Mouse (Mus musculus) neural tube, embryonic 13.5 days (tissue): ENCODE results near the gene Pycr2. TPM values are rescaled to one million over a fixed set of nuclear protein-coding genes. Genes with fewer than 3 reads are reported as not detected.
"Not testable (repeated sequence)": the region's sequence is repeated elsewhere in the genome, so short reads cannot be mapped to it uniquely, and the experiment has no call there.

ENCODE experiments used
- ATAC-seq: fragments of 200-750 bp; cut with Nextera tagmentation; 2 replicates; pipeline ENCODE4 v1.8.0; 2017; ENCODE audit warnings: low read depth, mild to moderate bottlenecking, moderate TSS enrichment, moderate library complexity
- H3K27ac ChIP-seq: fragments of 300-500 bp; sonication (generic); replicated peaks from 2 replicates; pipeline ENCODE4 v1.5.1; 2015; ENCODE audit warnings: moderate library complexity, mild to moderate bottlenecking, inconsistent platforms
- H3K27me3 ChIP-seq: fragments of 300-500 bp; sonication (generic); 2 replicates; pipeline ENCODE4 v1.6.1; 2015; ENCODE audit warnings: mild to moderate bottlenecking, inconsistent platforms
- H3K36me3 ChIP-seq: fragments of 300-500 bp; sonication (generic); 2 replicates; pipeline ENCODE4 v1.6.1; 2015; ENCODE audit warnings: mild to moderate bottlenecking, inconsistent platforms
- H3K4me1 ChIP-seq: fragments of 300-500 bp; sonication (generic); replicated peaks from 2 replicates; pipeline ENCODE4 v1.6.1; 2015; ENCODE audit warnings: inconsistent platforms
- H3K4me2 ChIP-seq: fragments of 300-500 bp; sonication (generic); 2 replicates; pipeline ENCODE4 v1.6.1; 2015; ENCODE audit warnings: inconsistent platforms, mild to moderate bottlenecking, moderate library complexity
- H3K4me3 ChIP-seq: fragments of 300-500 bp; sonication (generic); 2 replicates; pipeline ENCODE4 v1.5.1; 2015; ENCODE audit warnings: mild to moderate bottlenecking, inconsistent platforms
- H3K9ac ChIP-seq: fragments of 300-500 bp; sonication (generic); 2 replicates; pipeline ENCODE4 v1.6.1; 2015; ENCODE audit warnings: moderate library complexity, mild to moderate bottlenecking, inconsistent platforms
- H3K9me3 ChIP-seq: fragments of 300-500 bp; sonication (generic); 2 replicates; pipeline ENCODE4 v1.6.1; 2016; ENCODE audit warnings: inconsistent platforms
- WGBS: fragments of 180-500 bp; shearing (Covaris S2); methylation state at CpG from one replicate; pipeline ENCODE4 v1.1.7; 2015; 5-methylcytosine and 5-hydroxymethylcytosine counted together
- polyA plus RNA-seq: library from polyadenylated mRNA; unstranded; fragments of >200 nt; fragmentation: Nextera tagmentation; extraction: Ambion mirVana; gene quantifications from 2 replicates; pipeline ENCODE4 v1.2.1, GENCODE M21; 2015

Gene Pycr2
- polyA plus RNA-seq, 1 experiment from 2014 or later = 73.4 TPM

DNA sequence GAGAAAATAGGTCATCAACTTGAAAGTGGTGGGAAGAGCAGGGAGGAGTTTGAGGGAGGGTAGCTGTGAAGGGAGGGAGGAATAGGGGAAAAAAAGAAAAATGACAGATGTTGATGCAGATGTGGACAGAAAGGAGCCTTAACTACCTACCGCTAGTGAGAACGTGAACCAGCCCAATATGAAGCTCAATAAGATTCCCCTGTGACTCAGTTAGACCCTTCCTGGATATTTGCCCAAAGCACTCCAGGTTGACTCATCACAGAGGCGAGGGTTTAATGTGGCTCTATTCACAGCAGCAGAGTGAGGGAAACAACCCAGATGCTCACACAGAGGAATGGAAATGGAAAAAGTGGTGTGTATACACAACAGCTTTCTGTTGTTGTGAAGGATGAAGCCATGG, 27.0 kb downstream of the Pycr2 start:
- H3K9ac ChIP-seq = no peak overlapping the region
- no peak overlapping the region for H3K4me3 ChIP-seq
- no peaks in the 10 kb centered on the region for H3K9me3 ChIP-seq
- H3K4me1 ChIP-seq = peaks cover 8% of the 10 kb centered on the region
- no peak overlapping the region for H3K27ac ChIP-seq
- no peaks in the 10 kb centered on the region for H3K36me3 ChIP-seq
- peaks cover 33% of the 10 kb centered on the region for H3K27me3 ChIP-seq
- WGBS = 55% methylated on average over 3 of the region's 3 CpGs
- H3K4me2 ChIP-seq = no peak overlapping the region
- no peak for ATAC-seq

DNA sequence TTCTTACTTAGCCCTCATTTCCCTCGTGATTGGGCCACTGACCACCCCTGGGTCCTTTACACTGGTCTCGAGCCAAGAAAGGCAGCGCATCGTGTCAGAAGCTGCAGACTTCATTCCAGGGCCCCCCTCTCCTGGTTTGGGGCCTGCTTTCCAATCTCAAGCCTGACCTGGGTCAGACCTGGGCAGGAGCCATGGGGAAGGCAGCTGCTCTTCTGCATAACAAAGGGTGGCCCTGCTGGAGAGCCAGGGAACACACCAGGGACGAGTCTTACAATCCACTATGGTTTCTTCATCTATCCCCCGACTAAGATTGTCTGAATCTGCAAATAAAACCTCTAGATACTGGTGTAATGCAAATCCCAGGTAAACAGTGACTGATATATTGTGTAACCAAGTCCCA, 29.6 kb downstream of the Pycr2 start:
- Histone ChIP-seq H3K36me3 (no peaks in the 10 kb centered on the region), H3K9ac (no peak overlapping the region), H3K4me1 (peaks cover 12% of the 10 kb centered on the region), H3K4me2 (no peak overlapping the region), H3K27ac (no peak overlapping the region), H3K27me3 (peaks cover 59% of the 10 kb centered on the region), H3K4me3 (no peak overlapping the region), H3K9me3 (no peaks in the 10 kb centered on the region)
- 15% methylated on average over 6 of the region's 6 CpGs for WGBS
- ATAC-seq = no peak

DNA sequence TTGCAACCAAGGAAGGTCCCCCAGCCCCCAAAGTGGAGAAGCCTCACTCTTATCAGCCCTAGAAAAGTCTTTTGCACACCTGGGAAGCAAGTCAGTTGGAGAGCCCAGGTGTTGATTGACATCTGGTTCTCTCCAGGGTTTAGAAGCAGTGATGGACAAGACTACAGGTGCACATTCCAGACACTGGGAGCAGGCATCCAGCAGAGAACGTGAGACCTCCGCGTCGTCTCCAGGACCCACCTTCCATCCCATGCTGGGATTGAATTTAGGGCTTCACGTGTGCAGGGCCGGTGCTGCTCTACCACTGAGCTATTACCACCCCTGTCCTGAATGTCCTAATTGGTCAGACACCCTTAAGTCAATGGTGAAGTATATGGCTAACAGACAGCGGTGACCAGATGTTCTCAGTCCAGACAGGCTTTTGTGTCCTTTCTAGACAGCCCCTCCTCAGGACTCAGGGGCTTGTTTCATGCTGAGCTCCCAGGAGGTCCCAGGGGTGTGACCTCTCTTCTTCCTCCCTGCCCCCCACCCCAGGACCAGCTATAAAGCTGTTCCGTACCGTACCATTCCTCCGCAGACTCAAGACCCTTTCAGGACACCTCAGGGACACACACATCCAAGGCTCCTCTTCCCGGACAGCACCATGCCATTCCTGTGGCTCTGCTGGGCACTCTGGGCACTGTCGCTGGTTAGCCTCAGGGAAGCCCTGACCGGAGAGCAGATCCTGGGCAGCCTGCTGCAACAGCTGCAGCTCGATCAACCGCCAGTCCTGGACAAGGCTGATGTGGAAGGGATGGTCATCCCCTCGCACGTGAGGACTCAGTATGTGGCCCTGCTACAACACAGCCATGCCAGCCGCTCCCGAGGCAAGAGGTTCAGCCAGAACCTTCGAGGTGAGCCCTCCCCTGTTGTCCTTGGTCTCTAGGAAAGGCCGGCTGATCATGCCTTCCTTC, 30.6 kb downstream of the Pycr2 start, which contains the start of gene Lefty1:
TSS of gene Lefty1 (plus strand) at position 556 of the 953 bp plus-strand sequence.
- Histone ChIP-seq H3K36me3 (no peaks in the 10 kb centered on the region), H3K27me3 (peaks cover 60% of the 10 kb centered on the region), H3K4me3 (no peak within 1 kb of the TSS), H3K9me3 (no peaks in the 10 kb centered on the region), H3K4me2 (no peak within 1 kb of the TSS), H3K4me1 (peaks cover 12% of the 10 kb centered on the region), H3K27ac (no peak within 1 kb of the TSS), H3K9ac (no peak within 1 kb of the TSS)
- 8% methylated on average over 21 of the region's 21 CpGs for WGBS
- ATAC-seq = no peak

DNA sequence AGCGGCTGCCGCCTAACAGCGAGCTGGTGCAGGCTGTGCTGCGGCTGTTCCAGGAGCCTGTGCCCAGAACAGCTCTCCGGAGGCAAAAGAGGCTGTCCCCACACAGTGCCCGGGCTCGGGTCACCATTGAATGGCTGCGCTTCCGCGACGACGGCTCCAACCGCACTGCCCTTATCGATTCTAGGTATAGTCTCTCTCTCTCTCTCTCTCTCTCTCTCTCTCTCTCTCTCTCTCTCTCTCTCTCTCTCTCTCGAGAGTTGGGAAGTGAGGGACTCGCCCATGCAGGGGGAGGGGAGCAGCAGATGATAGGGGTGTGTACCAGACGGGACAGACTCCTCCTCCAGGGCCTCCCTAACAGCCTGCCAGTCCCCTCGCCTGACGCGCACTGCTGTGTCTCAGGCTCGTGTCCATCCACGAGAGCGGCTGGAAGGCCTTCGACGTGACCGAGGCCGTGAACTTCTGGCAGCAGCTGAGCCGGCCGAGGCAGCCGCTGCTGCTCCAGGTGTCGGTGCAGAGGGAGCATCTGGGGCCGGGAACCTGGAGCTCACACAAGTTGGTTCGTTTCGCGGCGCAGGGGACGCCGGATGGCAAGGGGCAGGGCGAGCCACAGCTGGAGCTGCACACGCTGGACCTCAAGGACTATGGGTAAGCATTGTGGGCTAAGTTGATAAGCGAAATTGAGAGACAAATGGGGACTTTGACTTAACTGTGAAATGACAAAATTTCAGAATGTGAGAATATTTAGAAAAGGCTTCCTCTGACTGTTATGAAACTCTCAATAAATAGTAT, 32.7 kb downstream of the Pycr2 start:
- not testable (repeated sequence) for H3K9me3 ChIP-seq, H3K9ac ChIP-seq, H3K27ac ChIP-seq, H3K36me3 ChIP-seq
- Histone ChIP-seq H3K4me3 (peak overlapping the region; percentile 25), H3K27me3 (peaks cover 80% of the 10 kb centered on the region), H3K4me1 (peaks cover 15% of the 10 kb centered on the region), H3K4me2 (peak overlapping the region; percentile 46)
- WGBS = 1% methylated on average over 38 of the region's 41 CpGs
- ATAC-seq = peak; percentile 71; the same call in 1 of the 2 replicates

DNA sequence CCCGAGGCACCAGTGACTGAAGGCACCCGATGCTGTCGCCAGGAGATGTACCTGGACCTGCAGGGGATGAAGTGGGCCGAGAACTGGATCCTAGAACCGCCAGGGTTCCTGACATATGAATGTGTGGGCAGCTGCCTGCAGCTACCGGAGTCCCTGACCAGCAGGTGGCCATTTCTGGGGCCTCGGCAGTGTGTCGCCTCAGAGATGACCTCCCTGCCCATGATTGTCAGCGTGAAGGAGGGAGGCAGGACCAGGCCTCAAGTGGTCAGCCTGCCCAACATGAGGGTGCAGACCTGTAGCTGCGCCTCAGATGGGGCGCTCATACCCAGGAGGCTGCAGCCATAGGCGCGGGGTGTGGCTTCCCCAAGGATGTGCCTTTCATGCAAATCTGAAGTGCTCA, 33.5 kb downstream of the Pycr2 start:
- not testable (repeated sequence) for H3K36me3 ChIP-seq, H3K9me3 ChIP-seq, H3K4me2 ChIP-seq, H3K9ac ChIP-seq, H3K4me3 ChIP-seq, H3K27ac ChIP-seq, ATAC-seq
- peaks cover 88% of the 10 kb centered on the region for H3K27me3 ChIP-seq
- H3K4me1 ChIP-seq = peaks cover 23% of the 10 kb centered on the region
- WGBS = 11% methylated on average over 13 of the region's 13 CpGs

DNA sequence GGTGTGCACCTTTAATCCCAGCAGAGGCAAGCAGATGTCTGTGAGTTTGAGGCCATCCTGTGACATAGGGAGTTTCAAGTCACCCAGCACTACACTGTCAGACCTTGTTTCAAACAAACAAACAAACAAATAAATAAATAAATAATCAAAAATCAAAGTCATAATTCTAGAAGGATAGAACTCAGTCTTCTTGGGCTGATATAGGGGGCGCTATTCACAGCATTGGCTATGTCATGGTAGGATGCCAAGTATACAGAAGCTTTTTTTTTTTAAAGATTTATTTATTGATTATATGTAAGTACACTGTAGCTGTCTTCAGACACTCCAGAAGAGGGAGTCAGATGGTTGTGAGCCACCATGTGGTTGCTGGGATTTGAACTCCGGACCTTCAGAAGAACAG, 34.7 kb downstream of the Pycr2 start:
- 84% methylated on average over 2 of the region's 2 CpGs for WGBS
- H3K4me2 ChIP-seq = not testable (repeated sequence)

DNA sequence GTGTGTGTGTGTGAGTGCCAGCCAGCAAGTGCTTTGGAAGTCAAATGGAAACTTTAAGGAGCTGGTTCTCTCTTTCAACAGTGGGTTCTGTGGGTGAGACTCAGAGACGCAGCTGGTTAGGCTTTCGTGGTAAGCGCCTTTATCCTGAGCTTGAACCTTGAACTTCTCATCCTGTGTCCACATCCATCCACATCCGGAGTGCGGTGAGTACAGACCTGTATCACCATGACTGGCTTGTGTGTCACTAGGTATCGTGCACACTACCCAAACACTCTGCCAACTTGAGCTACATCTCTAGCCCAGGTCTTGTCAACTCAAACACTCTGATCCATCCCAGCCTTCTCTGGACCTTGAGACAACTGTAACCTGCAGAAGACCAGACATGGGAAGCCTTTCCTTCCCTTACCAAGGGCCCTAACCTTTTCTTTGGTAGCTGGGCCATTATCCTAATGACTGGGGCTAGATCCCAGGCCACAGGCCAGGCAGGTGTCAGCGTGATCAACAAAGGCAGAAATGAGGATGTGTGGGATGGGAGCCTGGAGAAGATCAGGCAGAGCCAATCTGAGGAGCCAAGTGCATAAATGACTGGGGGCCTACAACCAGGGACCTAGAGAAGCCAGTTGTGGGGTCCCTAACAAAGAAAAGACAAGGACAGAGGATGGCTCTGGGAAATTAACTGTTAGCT, 36.8 kb downstream of the Pycr2 start:
- Histone ChIP-seq H3K36me3 (no peaks in the 10 kb centered on the region), H3K4me3 (no peak overlapping the region), H3K27me3 (peaks cover 85% of the 10 kb centered on the region), H3K4me2 (peak overlapping the region; percentile 97), H3K9ac (no peak overlapping the region), H3K4me1 (peaks cover 31% of the 10 kb centered on the region), H3K9me3 (no peaks in the 10 kb centered on the region), H3K27ac (no peak overlapping the region)
- 87% methylated on average over 7 of the region's 7 CpGs for WGBS
- ATAC-seq = no peak

More for the DNA sequence above, 34.7 kb downstream of the Pycr2 start:
- peaks cover 90% of the 10 kb centered on the region for H3K27me3 ChIP-seq
- H3K36me3 ChIP-seq, ATAC-seq, H3K27ac ChIP-seq, H3K9me3 ChIP-seq, H3K9ac ChIP-seq, H3K4me3 ChIP-seq: not testable (repeated sequence)
- peaks cover 24% of the 10 kb centered on the region for H3K4me1 ChIP-seq

DNA sequence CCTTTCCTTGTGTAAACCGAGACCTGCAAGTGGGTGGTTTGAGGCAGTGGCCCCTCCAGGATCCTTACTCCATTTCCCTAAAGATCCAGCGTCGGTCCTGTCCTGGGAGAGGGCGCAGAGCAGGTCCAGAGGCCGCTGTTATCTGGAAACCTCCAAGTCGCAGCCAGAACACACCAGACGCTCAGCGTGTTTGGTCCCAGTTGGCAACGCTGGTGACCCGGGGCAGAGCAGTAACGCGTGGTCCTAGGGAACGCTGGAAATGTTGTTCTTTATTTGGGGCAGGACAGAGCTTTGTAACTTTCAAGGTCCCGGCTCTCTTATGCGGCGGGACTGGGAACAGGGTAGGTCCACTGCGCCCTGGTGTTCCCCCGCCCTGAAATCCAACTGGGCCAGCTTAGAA, 37.6 kb downstream of the Pycr2 start:
- H3K36me3 ChIP-seq = no peaks in the 10 kb centered on the region
- H3K9ac ChIP-seq = peak overlapping the region; percentile 69
- H3K4me1 ChIP-seq = peaks cover 37% of the 10 kb centered on the region
- no peak overlapping the region for H3K27ac ChIP-seq
- no peaks in the 10 kb centered on the region for H3K9me3 ChIP-seq
- peak overlapping the region; percentile 97 for H3K4me2 ChIP-seq
- 3% methylated on average over 18 of the region's 18 CpGs for WGBS
- peak overlapping the region; percentile 65 for H3K4me3 ChIP-seq
- peak; percentile 12; the same call in 1 of the 2 replicates for ATAC-seq
- peaks cover 77% of the 10 kb centered on the region for H3K27me3 ChIP-seq

DNA sequence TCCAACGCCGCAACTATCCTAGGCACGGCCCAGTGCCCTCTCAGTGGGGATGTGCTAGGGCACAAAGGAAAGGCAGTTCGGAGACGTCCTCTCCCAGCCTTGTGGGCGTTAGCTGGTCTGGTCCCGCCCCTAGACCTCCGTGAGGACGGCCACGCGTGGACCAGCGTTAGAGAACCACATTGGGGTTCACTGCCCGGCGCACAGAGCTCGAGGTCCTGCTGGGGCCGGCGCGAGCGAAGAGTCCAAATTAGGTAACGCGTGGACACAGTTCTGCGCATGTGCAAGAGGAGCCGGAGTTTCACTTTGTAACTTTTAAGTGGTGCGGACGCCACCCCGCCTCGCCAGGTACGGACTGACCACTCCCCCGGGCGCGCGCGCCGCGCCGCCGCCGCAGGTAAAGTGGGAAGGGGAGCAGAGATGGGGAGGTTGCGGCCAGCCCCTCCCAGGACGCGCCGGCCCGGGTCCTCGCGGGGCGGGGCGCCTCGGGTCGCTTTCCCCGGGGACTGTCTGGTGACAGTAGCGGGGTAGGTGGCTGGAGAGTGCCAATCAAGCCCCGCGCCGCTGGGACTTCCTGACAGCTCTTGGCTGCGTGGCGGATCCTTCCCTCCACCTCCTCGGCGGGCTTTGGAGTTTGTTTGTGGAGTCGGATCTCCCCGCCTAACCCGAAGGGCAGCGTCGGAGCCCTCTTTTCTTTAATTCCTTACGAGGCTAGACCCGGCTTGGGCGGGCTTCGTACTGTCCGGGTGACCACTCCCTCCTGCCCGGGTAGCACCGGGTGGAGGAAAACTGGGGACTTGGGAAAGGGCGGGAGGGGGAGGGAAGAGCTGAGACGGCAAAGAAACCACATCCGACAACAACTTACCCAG, 38.3 kb downstream of the Pycr2 start, which contains the start of gene Tmem63a:
TSS of gene Tmem63a (plus strand) at position 179 of the 866 bp plus-strand sequence.
- Histone ChIP-seq H3K4me3 (peak within 1 kb of the TSS; percentile 65), H3K36me3 (no peaks in the 10 kb centered on the region), H3K4me2 (peak within 1 kb of the TSS; percentile 97), H3K27me3 (peaks cover 70% of the 10 kb centered on the region), H3K9ac (peak within 1 kb of the TSS; percentile 69), H3K27ac (no peak within 1 kb of the TSS), H3K4me1 (peaks cover 33% of the 10 kb centered on the region), H3K9me3 (no peaks in the 10 kb centered on the region)
- ATAC-seq = peak; percentile 52
- WGBS = under 1% methylated on average over 73 of the region's 73 CpGs

DNA sequence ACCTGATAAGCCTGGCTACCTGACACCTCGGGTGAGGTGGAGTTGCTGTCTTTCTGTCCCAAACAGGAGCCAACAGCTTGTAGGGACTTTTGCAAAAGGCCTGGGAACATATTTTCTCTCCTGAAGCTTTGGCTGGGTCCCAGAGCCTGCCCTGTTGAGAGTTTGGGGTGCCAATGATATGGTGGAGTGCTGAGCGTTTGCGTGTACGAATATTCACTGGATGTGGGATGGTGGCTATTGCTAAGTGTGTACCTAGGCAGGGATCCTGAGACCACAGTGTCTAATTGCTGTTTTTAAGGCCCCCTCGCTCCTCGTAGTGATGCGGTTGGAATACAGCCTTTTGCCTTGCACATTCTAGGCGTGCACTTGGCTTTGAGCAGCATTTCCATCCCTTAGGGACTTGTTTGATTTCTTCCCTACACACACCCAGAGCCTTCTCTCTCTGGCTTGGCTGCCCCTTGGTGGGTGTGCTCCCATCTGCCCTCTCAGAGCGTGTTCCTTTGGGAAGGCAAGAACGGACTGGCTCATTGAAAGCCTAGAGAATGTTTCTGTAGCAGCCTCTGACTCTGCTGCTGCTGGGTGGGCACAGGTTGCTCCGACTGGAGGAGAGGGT, 39.0 kb downstream of the Pycr2 start:
- Histone ChIP-seq H3K9me3 (no peaks in the 10 kb centered on the region), H3K4me2 (peak overlapping the region; percentile 97), H3K4me3 (peak overlapping the region; percentile 65), H3K27ac (no peak overlapping the region), H3K27me3 (peaks cover 63% of the 10 kb centered on the region), H3K4me1 (peaks cover 33% of the 10 kb centered on the region), H3K36me3 (no peaks in the 10 kb centered on the region), H3K9ac (peak overlapping the region; percentile 69)
- no peak for ATAC-seq
- 38% methylated on average over 11 of the region's 11 CpGs for WGBS

DNA sequence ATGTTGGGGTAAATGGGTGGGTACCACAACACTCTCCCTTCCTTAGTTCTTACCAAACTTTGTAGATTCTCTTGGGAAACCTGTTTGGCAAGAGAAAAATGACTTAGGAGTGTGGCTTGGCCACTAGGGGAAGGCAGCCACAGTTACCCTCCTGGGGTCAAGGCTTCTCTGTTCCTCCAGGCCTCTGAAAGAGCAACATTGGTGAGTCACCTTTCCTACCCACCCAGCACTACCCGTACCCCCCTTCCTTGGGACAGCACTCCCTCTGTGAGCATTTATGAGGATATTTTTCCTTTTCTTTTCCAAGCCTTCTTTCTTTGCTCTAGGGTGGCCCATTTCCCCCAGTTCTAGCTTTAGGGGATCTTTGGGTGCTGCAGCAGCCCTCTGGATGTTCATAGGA, 39.8 kb downstream of the Pycr2 start:
- Histone ChIP-seq H3K4me2 (no peak overlapping the region), H3K9ac (no peak overlapping the region), H3K4me3 (no peak overlapping the region), H3K27me3 (peaks cover 56% of the 10 kb centered on the region), H3K9me3 (no peaks in the 10 kb centered on the region), H3K36me3 (no peaks in the 10 kb centered on the region), H3K4me1 (peaks cover 33% of the 10 kb centered on the region), H3K27ac (no peak overlapping the region)
- 86% methylated on average over 1 of the region's 1 CpGs for WGBS
- ATAC-seq = no peak
